Mouse (Mus musculus) urinary bladder, postnatal 36 days (tissue): ENCODE data around the gene Mapk1ip1l.

Experiments used
- DNase-seq, 2 experiments: peaks; one replicate each; pipeline ENCODE4 v3.0.0; 2022; ENCODE audit warnings: low spot score in 2 of 2, mixed read lengths in 1 of 2

Mapk1ip1l gene

GRCm38 (mm10) chr14:47297785-47298407 lies at the start of gene Mapk1ip1l:
TSS of gene Mapk1ip1l (plus strand) at chr14:47298266.
- DNase-seq: peak; percentile 88 to 91

GRCm38 (mm10) chr14:47249839-47250238 lies 48.2 kb upstream of the Mapk1ip1l start:
- no peak for DNase-seq

- no peak for DNase-seq
These were observed 33.2 kb upstream of the Mapk1ip1l start for GRCm38 (mm10) chr14:47264866-47265265.

- no peak for DNase-seq
These were observed 32.2 kb upstream of the Mapk1ip1l start for GRCm38 (mm10) chr14:47265829-47266228.

GRCm38 (mm10) chr14:47269056-47269455 lies 29.0 kb upstream of the Mapk1ip1l start:
- no peak for DNase-seq

- DNase-seq: no peak
These were observed 28.4 kb upstream of the Mapk1ip1l start for GRCm38 (mm10) chr14:47269706-47270105.

GRCm38 (mm10) chr14:47273751-47274150 lies 24.3 kb upstream of the Mapk1ip1l start:
- DNase-seq: no peak

- DNase-seq: no peak
These were observed 22.6 kb upstream of the Mapk1ip1l start for GRCm38 (mm10) chr14:47275417-47275816.

GRCm38 (mm10) chr14:47276036-47276603 lies 21.9 kb upstream of the Mapk1ip1l start:
- no peak for DNase-seq

GRCm38 (mm10) chr14:47276637-47277393 lies 21.3 kb upstream of the Mapk1ip1l start, which contains the start of the genes Wdhd1 and Socs4:
TSS of gene Wdhd1 (minus strand) at chr14:47276857.
TSS of gene Socs4 (plus strand) at chr14:47276931.
- peak; percentile 89 to 95 for DNase-seq

GRCm38 (mm10) chr14:47279058-47279457 lies 19.0 kb upstream of the Mapk1ip1l start:
- no peak for DNase-seq

GRCm38 (mm10) chr14:47281535-47281934 lies 16.5 kb upstream of the Mapk1ip1l start:
- no peak for DNase-seq

- no peak for DNase-seq
These were observed 14.5 kb upstream of the Mapk1ip1l start for GRCm38 (mm10) chr14:47283568-47283967.

GRCm38 (mm10) chr14:47285271-47285670 lies 12.8 kb upstream of the Mapk1ip1l start:
- DNase-seq: no peak

GRCm38 (mm10) chr14:47286215-47286614 lies 11.9 kb upstream of the Mapk1ip1l start:
- no peak for DNase-seq

GRCm38 (mm10) chr14:47287021-47287420 lies 11.0 kb upstream of the Mapk1ip1l start:
- DNase-seq: no peak

GRCm38 (mm10) chr14:47291772-47292171 lies 6.3 kb upstream of the Mapk1ip1l start:
- DNase-seq: no peak

- no peak for DNase-seq
These were observed 3.9 kb upstream of the Mapk1ip1l start for GRCm38 (mm10) chr14:47294136-47294535.

- no peak for DNase-seq
These were observed 1.8 kb upstream of the Mapk1ip1l start for GRCm38 (mm10) chr14:47296232-47296631.

- no peak for DNase-seq
These were observed 334 bp downstream of the Mapk1ip1l start for GRCm38 (mm10) chr14:47298408-47298792.

GRCm38 (mm10) chr14:47298819-47299261 lies 774 bp downstream of the Mapk1ip1l start:
- DNase-seq: no peak

GRCm38 (mm10) chr14:47302885-47303680 lies 5.0 kb downstream of the Mapk1ip1l start:
- no peak for DNase-seq
